Mouse (Mus musculus) CH12.LX (cell line): ENCODE measurements at regions not wholly inside any gene's neighbourhood (a gene's known extent, or its start where the extent isn't known, plus 50 kb on each side); places are given as distances from the start of the nearest gene placed in this dataset.

ENCODE experiments used
- DNase-seq: peaks from one replicate; pipeline ENCODE4 v3.0.0-alpha.2; 2013; ENCODE audit errors: extremely low read depth
- H3K27ac ChIP-seq: 2 replicates; pipeline ENCODE4 v1.5.1; 2012; ENCODE audit warnings: low read depth, mild to moderate bottlenecking, control low read depth, moderate library complexity; ENCODE audit not compliant: insufficient read depth
- H3K27me3 ChIP-seq: replicated peaks from 2 replicates; pipeline ENCODE3; 2012; ENCODE audit warnings: inconsistent platforms
- H3K36me3 ChIP-seq, 2 experiments: replicated peaks in 1 of 2; 2 replicates each; pipeline versions ENCODE3 to v1.6.1; 2012; ENCODE audit warnings: inconsistent platforms in 1 of 2, low read length in 1 of 2, mild to moderate bottlenecking in 1 of 2, mixed read lengths in 1 of 2, moderate library complexity in 1 of 2; ENCODE audit not compliant: control insufficient read depth in 1 of 2, insufficient read depth in 1 of 2
- H3K4me1 ChIP-seq, 2 experiments: 2 replicates each; pipeline ENCODE4 v1.6.1; 2012; ENCODE audit warnings: inconsistent platforms in 1 of 2, moderate library complexity in 1 of 2; ENCODE audit not compliant: insufficient read depth in 2 of 2, control insufficient read depth in 1 of 2
- H3K4me2 ChIP-seq: 2 replicates; pipeline ENCODE4 v1.6.1; 2012; ENCODE audit warnings: low read depth, mild to moderate bottlenecking, control low read depth; ENCODE audit not compliant: poor library complexity, insufficient read depth, severe bottlenecking
- H3K4me3 ChIP-seq, 3 experiments: fragments of 150-350 bp in 1 of 3; sonication (generic) in 1 of 3; replicated peaks in 1 of 3; 2 replicates each; pipeline versions ENCODE3 to v1.5.1; 2011 to 2012; ENCODE audit warnings: low read depth in 2 of 3, low read length in 2 of 3, mild to moderate bottlenecking in 2 of 3, moderate library complexity in 2 of 3, control low read depth in 1 of 3, improper control_type of control experiment in 1 of 3, inconsistent platforms in 1 of 3, mixed read lengths in 1 of 3; ENCODE audit not compliant: poor library complexity in 1 of 3
- H3K79me2 ChIP-seq: replicated peaks from 2 replicates; pipeline ENCODE4 v1.6.1; 2012; ENCODE audit warnings: mild to moderate bottlenecking, moderate library complexity; ENCODE audit not compliant: control insufficient read depth, poor library complexity, insufficient read depth, severe bottlenecking; ENCODE audit errors: extremely low read depth
- H3K9ac ChIP-seq: 2 replicates; pipeline ENCODE4 v1.6.1; 2012; ENCODE audit warnings: low read depth, mild to moderate bottlenecking, control low read depth, moderate library complexity; ENCODE audit not compliant: insufficient read depth
- H3K9me3 ChIP-seq: replicated peaks from 2 replicates; pipeline ENCODE3; 2012; ENCODE audit warnings: low read length, inconsistent platforms, mixed read lengths
- CHD1 ChIP-seq: IDR thresholded peaks from 2 replicates; pipeline ENCODE4 v1.6.1; 2012; ENCODE audit warnings: low read depth, low read length, improper control_type of control experiment, inconsistent platforms
- CTCF ChIP-seq, 2 experiments: IDR thresholded peaks in 1 of 2; conservative IDR thresholded peaks in 1 of 2; 2 replicates each; pipeline ENCODE4 v1.5.1; 2011 to 2012; ENCODE audit warnings: low read depth in 2 of 2, low read length in 2 of 2, improper control_type of control experiment in 1 of 2, inconsistent platforms in 1 of 2, mild to moderate bottlenecking in 1 of 2, moderate library complexity in 1 of 2
- ETS1 ChIP-seq: conservative IDR thresholded peaks from 2 replicates; pipeline ENCODE4 v1.6.1; 2012; ENCODE audit warnings: low read depth, mild to moderate bottlenecking, inconsistent platforms, low read length, improper control_type of control experiment, moderate library complexity
- GABPA ChIP-seq: IDR thresholded peaks from 2 replicates; pipeline ENCODE4 v1.6.1; 2012; ENCODE audit warnings: low read depth, low read length, improper control_type of control experiment, inconsistent platforms; ENCODE audit not compliant: insufficient replicate concordance
- HCFC1 ChIP-seq: IDR thresholded peaks from 2 replicates; pipeline ENCODE4 v1.6.1; 2012; ENCODE audit warnings: low read depth, mild to moderate bottlenecking, inconsistent platforms, low read length, improper control_type of control experiment
- IRF4 ChIP-seq: IDR thresholded peaks from 2 replicates; pipeline ENCODE4 v1.6.1; 2014; ENCODE audit warnings: low read depth, mild to moderate bottlenecking, inconsistent platforms, low read length, improper control_type of control experiment
- JUND ChIP-seq: conservative IDR thresholded peaks from 2 replicates; pipeline ENCODE4 v1.6.1; 2011; ENCODE audit warnings: low read depth, low read length, improper control_type of control experiment
- MEF2A ChIP-seq: IDR thresholded peaks from 2 replicates; pipeline ENCODE4 v1.6.1; 2014; ENCODE audit warnings: low read depth, mild to moderate bottlenecking, inconsistent platforms, low read length, improper control_type of control experiment, borderline replicate concordance
- MXI1 ChIP-seq: IDR thresholded peaks from 2 replicates; pipeline ENCODE4 v1.6.1; 2011; ENCODE audit warnings: mild to moderate bottlenecking, low read depth, low read length, improper control_type of control experiment
- MYC ChIP-seq: IDR thresholded peaks from 2 replicates; pipeline ENCODE4 v1.6.1; 2011; ENCODE audit warnings: low read depth, mild to moderate bottlenecking, improper control_type of control experiment, low read length
- POLR2A ChIP-seq: IDR thresholded peaks from 2 replicates; pipeline ENCODE4 v1.6.1; 2011; ENCODE audit warnings: low read depth, mild to moderate bottlenecking, improper control_type of control experiment, low read length
- RCOR1 ChIP-seq: conservative IDR thresholded peaks from 2 replicates; pipeline ENCODE4 v1.6.1; 2012; ENCODE audit warnings: low read depth, mild to moderate bottlenecking, inconsistent platforms, low read length, improper control_type of control experiment
- SIN3A ChIP-seq: IDR thresholded peaks from 2 replicates; pipeline ENCODE4 v1.6.1; 2012; ENCODE audit warnings: low read length, improper control_type of control experiment, inconsistent platforms
- UBTF ChIP-seq: IDR thresholded peaks from 2 replicates; pipeline ENCODE4 v1.6.1; 2012; ENCODE audit warnings: low read depth, mild to moderate bottlenecking, inconsistent platforms, low read length, improper control_type of control experiment, moderate library complexity
- ZC3H11A ChIP-seq: IDR thresholded peaks from 2 replicates; pipeline ENCODE4 v1.6.1; 2012; ENCODE audit warnings: low read depth, mild to moderate bottlenecking, inconsistent platforms, low read length, improper control_type of control experiment
- ZMIZ1 ChIP-seq: IDR thresholded peaks from 2 replicates; pipeline ENCODE4 v1.6.1; 2012; ENCODE audit warnings: low read depth, mild to moderate bottlenecking, inconsistent platforms, low read length, improper control_type of control experiment
- dilution Hi-C: fragments of 300-500 bp; cut with MboI; formaldehyde crosslinking; loops from 2 replicates; pipeline ENCODE4 v1.14.3; 2020; ENCODE audit warnings: low sequenced_read_pairs; ENCODE audit not compliant: extremely low pct_unique_long_range_greater_than_20kb, extremely low pct_ligation_motif_present
- in situ Hi-C: fragments of 300-500 bp; cut with MboI; formaldehyde crosslinking; loops from 3 replicates; pipeline ENCODE4 v1.14.3; 2019; ENCODE audit warnings: low sequenced_read_pairs, low pct_ligation_motif_present, low pct_unique_long_range_greater_than_20kb, mixed read lengths

DNA sequence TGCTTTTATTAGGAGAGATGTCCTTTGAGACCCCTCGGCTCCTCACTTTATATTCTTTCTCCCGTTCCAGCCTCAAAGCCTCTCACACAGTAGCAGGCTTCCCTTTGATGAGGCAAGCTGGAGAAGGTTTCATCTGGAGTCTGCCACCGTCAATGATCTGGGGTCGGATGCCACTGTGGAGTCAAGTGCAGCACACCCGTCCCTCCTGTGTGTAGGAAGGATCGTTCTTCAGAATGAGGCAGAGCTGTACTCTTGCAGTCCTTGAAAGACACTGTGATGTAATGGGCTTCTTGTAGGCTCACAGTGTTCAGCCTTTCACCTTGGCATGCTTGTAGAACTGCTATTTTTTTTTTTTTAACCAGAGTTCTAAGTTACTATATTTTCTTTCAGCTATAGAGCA, 203.7 kb upstream of the Fbxl4 start:
- H3K27me3 ChIP-seq: no peaks in the 10 kb centered on the region
- no peak for TF ChIP-seq ETS1
- no peak for TF ChIP-seq RCOR1
- no peak for TF ChIP-seq IRF4
- TF ChIP-seq MEF2A: no peak
- TF ChIP-seq ZC3H11A: no peak
- no peak overlapping the region for H3K4me3 ChIP-seq
- DNase-seq: peak; percentile 5
- dilution Hi-C loops: no loop called here
- in situ Hi-C loops: no loop called here
- no peaks in the 10 kb centered on the region for H3K9me3 ChIP-seq
- no peak overlapping the region for H3K27ac ChIP-seq
- H3K4me1 ChIP-seq: peaks cover 7 to 25% of the 10 kb centered on the region in 2 experiments; a peak in 3 of 4 replicates
- H3K9ac ChIP-seq: no peak overlapping the region
- no peaks in the 10 kb centered on the region for H3K36me3 ChIP-seq
- no peaks in the 10 kb centered on the region for H3K79me2 ChIP-seq
- peak overlapping the region; percentile 55; the same call in 1 of the 2 replicates for H3K4me2 ChIP-seq

DNA sequence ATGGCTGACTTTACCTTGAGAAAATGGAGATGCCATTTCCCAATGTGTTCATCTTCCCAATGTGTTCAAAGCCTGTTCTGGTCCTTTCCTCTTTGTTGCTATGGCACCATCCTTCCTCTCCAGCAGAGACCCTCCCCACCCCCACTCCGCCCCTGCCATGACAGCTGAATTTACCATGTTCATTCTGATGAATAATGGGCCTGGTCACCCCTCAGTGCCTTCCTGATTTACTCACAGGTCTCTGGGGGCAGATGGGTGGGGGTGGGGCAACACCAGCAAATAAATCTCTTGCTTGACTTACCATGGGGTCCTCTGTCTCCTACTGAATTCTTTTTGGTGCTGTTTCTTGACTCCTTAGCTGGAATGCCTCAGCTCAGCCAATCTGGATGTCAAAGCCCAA, 170.9 kb upstream of the Fbxl4 start:
- Histone ChIP-seq H3K9me3 (no peaks in the 10 kb centered on the region), H3K4me3 (no peak overlapping the region), H3K27me3 (no peaks in the 10 kb centered on the region)
- no peak for TF ChIP-seq ZC3H11A
- no peak for TF ChIP-seq ZMIZ1
- no peak for TF ChIP-seq MYC
- TF ChIP-seq SIN3A: no peak
- no peak for TF ChIP-seq CHD1
- TF ChIP-seq UBTF: no peak
- no peak for TF ChIP-seq HCFC1
- TF ChIP-seq, all 38 proteins: peak for 0
- H3K9ac ChIP-seq: no peak overlapping the region
- in situ Hi-C loops (no loop called here), dilution Hi-C loops (no loop called here)
- H3K4me1 ChIP-seq: peaks cover 0 to 7% of the 10 kb centered on the region in 2 experiments; a peak in 2 of 4 replicates
- no peak overlapping the region for H3K27ac ChIP-seq
- no peaks in the 10 kb centered on the region for H3K36me3 ChIP-seq
- peak; percentile 3 for DNase-seq
- no peaks in the 10 kb centered on the region for H3K79me2 ChIP-seq
- no peak overlapping the region for H3K4me2 ChIP-seq

DNA sequence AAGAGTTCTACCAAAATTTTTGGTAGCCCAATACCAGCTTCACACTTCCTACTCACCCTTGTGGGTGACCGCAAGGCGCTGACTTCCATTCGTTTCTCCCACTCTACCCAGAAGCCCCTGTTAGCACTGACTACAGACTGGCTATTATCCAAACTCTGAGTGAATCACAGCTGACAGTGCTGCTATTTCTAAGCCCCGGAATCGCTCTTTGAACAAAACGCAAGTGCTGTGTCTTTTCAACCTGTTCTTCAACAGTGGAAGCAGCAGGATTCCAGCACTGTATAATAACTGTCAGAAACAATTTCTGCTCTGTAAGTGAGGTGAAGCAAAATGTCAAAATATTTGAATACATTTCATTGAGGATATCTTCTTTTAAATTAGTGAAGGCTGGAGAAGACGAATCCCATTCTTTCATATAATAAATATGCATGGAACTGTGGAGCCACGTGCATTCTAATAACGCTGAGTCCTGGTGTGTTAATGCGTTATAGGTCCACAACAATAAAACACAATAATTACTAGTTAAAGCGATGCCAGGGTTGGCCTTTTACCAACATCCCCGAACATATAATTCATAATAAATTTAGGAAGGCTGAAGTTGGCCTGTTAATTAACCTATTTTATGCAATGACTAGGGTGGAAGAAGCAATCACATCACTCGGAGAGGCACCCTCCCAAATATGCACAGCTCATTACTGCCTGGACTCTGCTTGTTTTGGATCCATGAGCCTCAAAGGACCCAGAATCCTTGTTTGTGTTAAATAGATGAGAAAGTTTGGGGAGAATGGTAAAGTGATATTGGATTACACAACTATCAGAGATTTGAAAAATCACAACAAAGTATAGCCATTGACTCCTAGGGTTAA, 169.0 kb upstream of the Fbxl4 start:
- no peaks in the 10 kb centered on the region for H3K9me3 ChIP-seq
- H3K79me2 ChIP-seq: no peaks in the 10 kb centered on the region
- no peak overlapping the region for H3K27ac ChIP-seq
- dilution Hi-C loops: no loop called here
- no peaks in the 10 kb centered on the region for H3K36me3 ChIP-seq
- TF ChIP-seq POLR2A (no peak), CHD1 (no peak), MEF2A (no peak), HCFC1 (no peak), CTCF (conservative IDR thresholded peaks at IDR 0.05 in 1 of 2, IDR thresholded peaks at IDR 0.05 in 1 of 2; ENCODE audit: low read depth in 2 of 2, low read length in 2 of 2) (no peak), MXI1 (no peak), GABPA (no peak), JUND (no peak), UBTF (no peak)
- H3K9ac ChIP-seq: no peak overlapping the region
- in situ Hi-C loops: no loop called here
- no peak overlapping the region for H3K4me3 ChIP-seq
- no peaks in the 10 kb centered on the region for H3K27me3 ChIP-seq
- peaks cover 0 to 7% of the 10 kb centered on the region in 2 experiments; a peak in 2 of 4 replicates for H3K4me1 ChIP-seq
- no peak overlapping the region for H3K4me2 ChIP-seq
- no peak for DNase-seq
